Comparison of ENCODE assay signal across 14 mouse cellular contexts in genomic region chr6:134500381-134501162, GRCm38 (mm10).
DNase-seq lines count a peak whose midpoint lies in the region; ATAC-seq lines count a peak whose summit lies in the region.
"Had no signal": no experiment of that assay in that cellular context is flagged by ENCODE, and none has a peak within 500 bp of the region (broad histone marks: within the 10 kb centered on the region; RNA-seq: fewer than 3 reads in every experiment).

No protein-coding gene starts in this region.

- no peak overlapping the region for H3K4me2 ChIP-seq in forebrain, embryonic 11.5 days (ENCODE audit: low read depth, low read length, severe bottlenecking)
- H3K4me2 ChIP-seq in embryonic facial prominence, embryonic 13.5 days = no peak overlapping the region
- 0 out of 2 replicates have a peak overlapping the region, but pooled peaks have one; percentile 3 for H3K4me2 ChIP-seq in hindbrain, embryonic 15.5 days
- no peak overlapping the region for H3K4me2 ChIP-seq in neural tube, embryonic 13.5 days
- H3K4me2 ChIP-seq: embryonic facial prominence, embryonic 12.5 days; liver, embryonic 12.5 days had no signal

- no peaks in the 10 kb centered on the region for H3K27me3 ChIP-seq in forebrain, embryonic 11.5 days (ENCODE audit: control insufficient read depth, insufficient read depth, low read length)
- H3K27me3 ChIP-seq in forebrain, embryonic 10.5 days (ENCODE audit: poor library complexity, severe bottlenecking) = no peaks in the 10 kb centered on the region
- H3K27me3 ChIP-seq in embryonic facial prominence, embryonic 13.5 days = no peaks in the 10 kb centered on the region
- no peaks in the 10 kb centered on the region for H3K27me3 ChIP-seq in hindbrain, embryonic 15.5 days
- no peaks in the 10 kb centered on the region for H3K27me3 ChIP-seq in neural tube, embryonic 13.5 days
- H3K27me3 ChIP-seq: embryonic facial prominence, embryonic 12.5 days; liver, embryonic 12.5 days had no signal

- H3K4me3 ChIP-seq in forebrain, embryonic 11.5 days (ENCODE audit: low read depth, low read length) = no peak overlapping the region
- no peak overlapping the region for H3K4me3 ChIP-seq in forebrain, embryonic 10.5 days
- no peak overlapping the region for H3K4me3 ChIP-seq in embryonic facial prominence, embryonic 13.5 days
- H3K4me3 ChIP-seq in hindbrain, embryonic 15.5 days = no peak overlapping the region
- H3K4me3 ChIP-seq in neural tube, embryonic 13.5 days = no peak overlapping the region
- H3K4me3 ChIP-seq: embryonic facial prominence, embryonic 12.5 days; liver, embryonic 12.5 days had no signal

- no peaks in the 10 kb centered on the region for H3K4me1 ChIP-seq in forebrain, embryonic 11.5 days (replicated peaks; ENCODE audit: control insufficient read depth, insufficient read depth, low read length)
- H3K4me1 ChIP-seq in forebrain, embryonic 10.5 days = no peaks in the 10 kb centered on the region
- peaks cover 22% of the 10 kb centered on the region for H3K4me1 ChIP-seq in embryonic facial prominence, embryonic 13.5 days
- H3K4me1 ChIP-seq in hindbrain, embryonic 15.5 days (replicated peaks) = peaks cover 14% of the 10 kb centered on the region
- peaks cover 8% of the 10 kb centered on the region; the same call in 1 of the 2 replicates for H3K4me1 ChIP-seq in neural tube, embryonic 13.5 days (replicated peaks)

- no peak for DNase-seq in forebrain, embryonic 11.5 days (ENCODE audit: low spot score)
- DNase-seq in forebrain, embryonic 10.5 days (ENCODE audit: extremely low spot score, low spot score) = no peak
- DNase-seq in right cerebral cortex, postnatal 36 days (ENCODE audit: low spot score in 2 of 2) = no peak
- no peak for DNase-seq in cerebellum, adult 9-10 months
- DNase-seq in gastrocnemius, adult 18-20 months (ENCODE audit: low spot score) = no peak
- DNase-seq: cerebellum, adult 2 months; heart, postnatal 14 days; kidney, adult 9 months; lung, postnatal 10 days had no signal

- no peaks in the 10 kb centered on the region for H3K36me3 ChIP-seq in forebrain, embryonic 11.5 days (ENCODE audit: control insufficient read depth, insufficient read depth, low read length)
- H3K36me3 ChIP-seq in forebrain, embryonic 10.5 days (replicated peaks) = peaks cover 63% of the 10 kb centered on the region
- H3K36me3 ChIP-seq in embryonic facial prominence, embryonic 13.5 days = peaks cover 37% of the 10 kb centered on the region
- peaks cover 15% of the 10 kb centered on the region for H3K36me3 ChIP-seq in hindbrain, embryonic 15.5 days
- peaks cover 24% of the 10 kb centered on the region for H3K36me3 ChIP-seq in neural tube, embryonic 13.5 days

- H3K9me3 ChIP-seq in forebrain, embryonic 11.5 days (ENCODE audit: control insufficient read depth, low read length) = no peaks in the 10 kb centered on the region
- no peaks in the 10 kb centered on the region for H3K9me3 ChIP-seq in forebrain, embryonic 10.5 days
- no peaks in the 10 kb centered on the region for H3K9me3 ChIP-seq in embryonic facial prominence, embryonic 13.5 days
- H3K9me3 ChIP-seq in hindbrain, embryonic 15.5 days = no peaks in the 10 kb centered on the region
- H3K9me3 ChIP-seq in neural tube, embryonic 13.5 days = no peaks in the 10 kb centered on the region
- H3K9me3 ChIP-seq: embryonic facial prominence, embryonic 12.5 days; liver, embryonic 12.5 days had no signal

- peak; percentile 80; the same call in 1 of the 2 replicates for ATAC-seq in forebrain, embryonic 11.5 days (replicated peaks; ENCODE audit: low FRiP score)
- no peak for ATAC-seq in embryonic facial prominence, embryonic 13.5 days (ENCODE audit: insufficient number of reproducible peaks, insufficient read depth, low FRiP score, low TSS enrichment, low read depth)
- peak; percentile 85 for ATAC-seq in hindbrain, embryonic 15.5 days (ENCODE audit: low FRiP score, low read depth)
- peak; percentile 85 for ATAC-seq in neural tube, embryonic 13.5 days (ENCODE audit: low read depth)
- ATAC-seq: liver, embryonic 12.5 days had no signal

- no peak overlapping the region for H3K9ac ChIP-seq in forebrain, embryonic 11.5 days (ENCODE audit: low read length)
- no peak overlapping the region for H3K9ac ChIP-seq in embryonic facial prominence, embryonic 13.5 days
- no peak overlapping the region for H3K9ac ChIP-seq in hindbrain, embryonic 15.5 days
- H3K9ac ChIP-seq in neural tube, embryonic 13.5 days = no peak overlapping the region
- H3K9ac ChIP-seq: embryonic facial prominence, embryonic 12.5 days; liver, embryonic 12.5 days had no signal

- 72% methylated on average over 10 of the region's 10 CpGs for WGBS in forebrain, embryonic 11.5 days
- 91% methylated on average over 10 of the region's 10 CpGs for WGBS in forebrain, embryonic 10.5 days
- WGBS in embryonic facial prominence, embryonic 13.5 days = 62% methylated on average over 10 of the region's 10 CpGs
- 44% methylated on average over 10 of the region's 10 CpGs for WGBS in hindbrain, embryonic 15.5 days
- WGBS in neural tube, embryonic 13.5 days = 48% methylated on average over 10 of the region's 10 CpGs

- no peak overlapping the region for H3K27ac ChIP-seq in forebrain, embryonic 11.5 days (ENCODE audit: low read depth, low read length)
- H3K27ac ChIP-seq in forebrain, embryonic 10.5 days = no peak overlapping the region
- H3K27ac ChIP-seq in embryonic facial prominence, embryonic 13.5 days = peak overlapping the region; percentile 48; the same call in 1 of the 2 replicates
- H3K27ac ChIP-seq in hindbrain, embryonic 15.5 days (replicated peaks) = peak overlapping the region; percentile 1; the same call in 1 of the 2 replicates
- no peak overlapping the region; the same call in 1 of the 2 replicates for H3K27ac ChIP-seq in neural tube, embryonic 13.5 days (replicated peaks)
- H3K27ac ChIP-seq: embryonic facial prominence, embryonic 12.5 days; liver, embryonic 12.5 days had no signal

Comparison
In these comparisons a context has a peak if more than half of its experiments do, and no peak if none do; other contexts are left out.
1. H3K27ac ChIP-seq: peak in embryonic facial prominence, embryonic 13.5 days (single experiment) and hindbrain, embryonic 15.5 days (single experiment); none in forebrain, embryonic 11.5 days (single experiment), forebrain, embryonic 10.5 days (single experiment) and neural tube, embryonic 13.5 days (single experiment).